Mouse (Mus musculus): ENCODE measurements around the gene Catsperz. TPM values are rescaled to one million over a fixed set of nuclear protein-coding genes. Genes with fewer than 3 reads are reported as not detected.

The Catsperz gene
- polyA plus RNA-seq, 1 experiment from 2014 or later: 1.9 TPM

DNA sequence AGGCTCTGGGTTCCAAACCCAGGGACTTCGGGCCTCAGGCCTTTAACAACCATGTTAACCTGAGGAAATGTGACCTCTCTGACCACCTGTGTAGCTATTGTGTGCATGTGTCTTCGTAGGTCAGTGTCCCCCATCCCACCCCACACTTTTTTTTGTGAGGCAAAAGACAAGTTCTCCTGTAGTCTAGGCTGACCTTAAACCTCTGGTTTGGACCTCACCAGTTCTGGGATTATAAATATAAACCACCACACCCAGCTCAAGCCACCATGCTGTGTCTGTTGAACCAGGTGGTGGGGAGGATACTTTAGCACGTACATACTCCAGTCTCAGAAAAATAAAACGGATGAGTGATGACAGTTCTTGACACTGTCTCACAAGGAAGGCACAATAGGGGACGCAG lies 24.8 kb upstream of the Catsperz start:
- H3K9ac ChIP-seq (ENCODE audit: low read depth, low read length): peak overlapping the region; percentile 70
- peaks cover 17% of the 10 kb centered on the region for H3K4me1 ChIP-seq (ENCODE audit: control insufficient read depth, insufficient read depth, low read length)
- H3K4me2 ChIP-seq (ENCODE audit: low read length): peak overlapping the region; percentile 82
- H3K27ac ChIP-seq (ENCODE audit: low read length): peak overlapping the region; percentile 93
- ATAC-seq: no peak
- no peaks in the 10 kb centered on the region for H3K27me3 ChIP-seq (ENCODE audit: control insufficient read depth, insufficient read depth, low read depth, low read length)
- 41% methylated on average over 5 of the region's 5 CpGs for WGBS
- H3K9me3 ChIP-seq (replicated peaks; ENCODE audit: control insufficient read depth, low read length, poor library complexity, severe bottlenecking): no peaks in the 10 kb centered on the region
- peak overlapping the region; percentile 61 for H3K4me3 ChIP-seq (ENCODE audit: low read depth, low read length)
- H3K36me3 ChIP-seq (ENCODE audit: control insufficient read depth, insufficient read depth, low read length): no peaks in the 10 kb centered on the region

DNA sequence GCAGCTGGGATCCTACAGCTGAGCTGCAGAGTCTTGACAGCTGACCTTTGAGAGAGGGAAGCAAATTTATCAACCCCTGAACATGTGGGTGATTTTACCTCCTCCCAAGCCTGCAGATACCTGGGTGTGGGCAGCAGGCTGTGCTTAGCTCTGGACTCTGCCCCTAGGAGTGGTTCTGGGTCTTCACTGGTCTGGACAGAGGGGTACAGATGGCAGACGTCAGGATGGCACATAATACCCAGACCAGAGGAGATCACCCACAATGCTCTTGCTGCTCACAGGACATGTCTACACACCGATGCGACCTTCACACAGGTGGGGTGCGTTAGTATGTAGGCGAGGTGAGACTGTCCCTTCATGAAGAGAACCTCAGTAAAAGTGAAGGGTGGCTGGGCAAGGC lies 24.4 kb upstream of the Catsperz start:
- H3K27ac ChIP-seq (ENCODE audit: low read length): no peak overlapping the region
- H3K9me3 ChIP-seq (replicated peaks; ENCODE audit: control insufficient read depth, low read length, poor library complexity, severe bottlenecking): no peaks in the 10 kb centered on the region
- H3K4me1 ChIP-seq (ENCODE audit: control insufficient read depth, insufficient read depth, low read length): peaks cover 17% of the 10 kb centered on the region
- no peaks in the 10 kb centered on the region for H3K27me3 ChIP-seq (ENCODE audit: control insufficient read depth, insufficient read depth, low read depth, low read length)
- H3K9ac ChIP-seq (ENCODE audit: low read depth, low read length): no peak overlapping the region; the same call in 1 of the 2 replicates
- no peak overlapping the region for H3K4me3 ChIP-seq (ENCODE audit: low read depth, low read length)
- no peak overlapping the region for H3K4me2 ChIP-seq (ENCODE audit: low read length)
- H3K36me3 ChIP-seq (ENCODE audit: control insufficient read depth, insufficient read depth, low read length): no peaks in the 10 kb centered on the region
- WGBS: 85% methylated on average over 5 of the region's 5 CpGs
- no peak for ATAC-seq

DNA sequence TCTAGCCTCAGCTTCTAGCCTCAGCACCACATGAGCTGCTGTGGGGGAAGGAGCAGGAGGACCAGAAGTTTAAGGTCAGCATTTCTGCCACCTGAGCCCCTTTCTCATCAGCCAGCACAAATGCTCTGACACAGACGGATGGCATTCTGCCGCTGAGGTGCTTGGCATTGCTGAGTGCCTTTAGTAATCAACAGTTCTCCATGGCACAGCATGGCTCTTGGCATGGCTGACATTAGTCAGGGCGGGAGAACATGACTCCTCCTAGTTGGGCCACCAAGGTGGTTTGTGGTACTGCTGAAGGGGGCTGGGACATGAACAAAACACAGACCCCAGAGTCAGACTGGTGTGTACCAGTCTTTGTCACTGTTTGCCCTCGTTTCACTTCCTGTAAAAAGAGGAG lies 23.0 kb upstream of the Catsperz start:
- Histone ChIP-seq H3K9me3 (replicated peaks; ENCODE audit: control insufficient read depth, low read length, poor library complexity, severe bottlenecking) (no peaks in the 10 kb centered on the region), H3K4me3 (ENCODE audit: low read depth, low read length) (no peak overlapping the region), H3K4me1 (ENCODE audit: control insufficient read depth, insufficient read depth, low read length) (peaks cover 17% of the 10 kb centered on the region), H3K27ac (ENCODE audit: low read length) (no peak overlapping the region), H3K4me2 (ENCODE audit: low read length) (no peak overlapping the region), H3K27me3 (ENCODE audit: control insufficient read depth, insufficient read depth, low read depth, low read length) (no peaks in the 10 kb centered on the region), H3K9ac (ENCODE audit: low read depth, low read length) (no peak overlapping the region), H3K36me3 (ENCODE audit: control insufficient read depth, insufficient read depth, low read length) (no peaks in the 10 kb centered on the region)
- 94% methylated on average over 4 of the region's 4 CpGs for WGBS
- no peak for ATAC-seq

DNA sequence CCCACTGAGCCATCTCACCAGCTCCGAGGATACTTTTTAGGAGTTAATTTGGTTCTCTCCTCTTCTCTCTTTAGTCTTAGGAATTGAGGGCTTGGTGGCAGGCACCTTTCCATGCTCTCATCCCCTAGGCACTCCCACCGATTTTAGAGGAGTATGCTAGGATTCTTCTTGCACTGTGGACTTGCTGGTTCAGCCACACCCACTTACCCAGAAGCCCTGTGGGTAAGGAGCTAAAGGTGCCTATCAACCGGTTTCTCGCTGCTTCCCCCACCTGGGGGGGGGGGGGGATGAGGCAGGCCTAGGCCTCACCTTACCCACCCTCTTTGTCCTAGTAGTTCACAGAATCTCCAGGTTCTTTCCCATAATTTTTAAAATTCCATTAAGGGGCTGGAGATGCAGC lies 22.6 kb upstream of the Catsperz start:
- H3K9me3 ChIP-seq (replicated peaks; ENCODE audit: control insufficient read depth, low read length, poor library complexity, severe bottlenecking): no peaks in the 10 kb centered on the region
- H3K4me2 ChIP-seq (ENCODE audit: low read length): no peak overlapping the region
- H3K27me3 ChIP-seq (ENCODE audit: control insufficient read depth, insufficient read depth, low read depth, low read length): no peaks in the 10 kb centered on the region
- 55% methylated on average over 4 of the region's 4 CpGs for WGBS
- no peaks in the 10 kb centered on the region for H3K36me3 ChIP-seq (ENCODE audit: control insufficient read depth, insufficient read depth, low read length)
- no peak for ATAC-seq
- H3K9ac ChIP-seq (ENCODE audit: low read depth, low read length): no peak overlapping the region
- H3K4me1 ChIP-seq (ENCODE audit: control insufficient read depth, insufficient read depth, low read length): peaks cover 18% of the 10 kb centered on the region
- H3K27ac ChIP-seq (ENCODE audit: low read length): no peak overlapping the region
- H3K4me3 ChIP-seq (ENCODE audit: low read depth, low read length): no peak overlapping the region

DNA sequence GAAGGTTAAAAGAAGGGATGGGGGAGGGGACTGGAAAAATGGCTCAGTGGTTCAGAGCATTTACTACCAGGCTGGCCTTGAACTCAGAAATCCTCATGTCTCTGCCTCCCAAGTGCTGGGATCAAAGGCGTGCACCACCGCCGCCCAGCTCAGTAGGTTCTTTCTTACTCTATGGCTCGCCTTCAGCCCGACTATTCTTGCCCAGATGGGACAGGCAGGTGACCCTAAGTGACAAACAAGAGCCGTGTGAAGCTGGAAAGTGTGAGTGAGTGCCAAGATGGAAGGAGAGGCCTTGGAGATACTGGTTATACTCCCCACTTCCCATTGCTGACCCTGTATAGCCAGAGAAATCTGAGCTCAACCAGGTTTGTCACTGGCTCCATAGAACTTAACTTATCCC lies 18.5 kb upstream of the Catsperz start:
- H3K4me2 ChIP-seq (ENCODE audit: low read length): 0 out of 2 replicates have a peak overlapping the region, but pooled peaks have one; percentile 1
- WGBS: 91% methylated on average over 6 of the region's 6 CpGs
- H3K9ac ChIP-seq (ENCODE audit: low read depth, low read length): no peak overlapping the region
- H3K9me3 ChIP-seq (replicated peaks; ENCODE audit: control insufficient read depth, low read length, poor library complexity, severe bottlenecking): no peaks in the 10 kb centered on the region
- ATAC-seq: no peak
- no peak overlapping the region for H3K4me3 ChIP-seq (ENCODE audit: low read depth, low read length)
- no peaks in the 10 kb centered on the region for H3K27me3 ChIP-seq (ENCODE audit: control insufficient read depth, insufficient read depth, low read depth, low read length)
- no peak overlapping the region for H3K27ac ChIP-seq (ENCODE audit: low read length)
- no peaks in the 10 kb centered on the region for H3K36me3 ChIP-seq (ENCODE audit: control insufficient read depth, insufficient read depth, low read length)
- peaks cover 27% of the 10 kb centered on the region for H3K4me1 ChIP-seq (ENCODE audit: control insufficient read depth, insufficient read depth, low read length)

DNA sequence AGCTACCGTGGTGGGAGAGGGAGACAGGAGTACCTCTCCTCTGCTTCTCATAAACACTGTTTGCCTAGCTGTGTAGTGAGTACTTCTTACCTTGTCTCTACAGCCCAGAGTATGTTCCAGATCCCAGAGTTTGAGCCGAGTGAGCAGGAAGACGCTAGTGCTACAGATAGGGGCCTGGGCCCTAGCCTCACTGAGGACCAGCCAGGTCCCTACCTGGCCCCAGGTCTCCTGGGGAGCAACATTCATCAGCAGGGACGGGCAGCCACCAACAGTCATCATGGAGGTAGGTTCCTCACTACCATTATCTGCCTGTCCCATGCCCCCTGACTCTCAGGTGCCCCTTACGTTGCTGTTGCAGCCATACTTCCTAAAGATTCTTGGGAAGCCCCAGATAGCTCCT lies 17.6 kb upstream of the Catsperz start:
- Histone ChIP-seq H3K4me3 (ENCODE audit: low read depth, low read length) (peak overlapping the region; percentile 89), H3K4me2 (ENCODE audit: low read length) (peak overlapping the region; percentile 99), H3K9me3 (replicated peaks; ENCODE audit: control insufficient read depth, low read length, poor library complexity, severe bottlenecking) (no peaks in the 10 kb centered on the region), H3K36me3 (ENCODE audit: control insufficient read depth, insufficient read depth, low read length) (no peaks in the 10 kb centered on the region), H3K9ac (ENCODE audit: low read depth, low read length) (peak overlapping the region; percentile 99), H3K27ac (ENCODE audit: low read length) (peak overlapping the region; percentile 98), H3K4me1 (ENCODE audit: control insufficient read depth, insufficient read depth, low read length) (peaks cover 30% of the 10 kb centered on the region), H3K27me3 (ENCODE audit: control insufficient read depth, insufficient read depth, low read depth, low read length) (no peaks in the 10 kb centered on the region)
- 31% methylated on average over 5 of the region's 5 CpGs for WGBS
- peak; percentile 9; the same call in 1 of the 2 replicates for ATAC-seq

DNA sequence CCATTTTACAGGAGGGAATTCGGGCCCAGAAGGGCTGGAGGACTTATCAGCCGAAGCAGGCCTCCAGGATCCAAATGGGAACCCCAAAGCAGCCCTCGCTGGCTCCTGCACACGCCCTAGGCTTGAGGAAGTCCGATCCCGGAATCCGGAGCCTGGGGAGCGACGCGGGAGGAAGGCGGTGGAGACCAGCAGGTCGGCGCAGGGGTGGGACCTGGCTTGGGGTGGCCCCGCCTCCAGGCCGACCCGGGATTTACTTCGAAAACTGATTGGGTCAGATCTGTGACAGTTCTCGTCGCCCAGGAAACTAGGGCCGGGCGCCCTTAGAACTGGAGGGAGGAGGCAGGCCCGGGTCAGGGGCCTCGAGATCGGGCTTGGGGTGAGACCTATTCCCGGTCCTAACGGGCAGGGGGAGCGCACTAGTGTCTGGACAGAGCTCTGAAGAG lies 17.1 kb upstream of the Catsperz start, which contains the start of gene Gpr137:
TSS of gene Gpr137 (minus strand) at position 232 of the 443 bp plus-strand sequence.
- peak within 1 kb of the TSS; percentile 99 for H3K4me2 ChIP-seq (ENCODE audit: low read length)
- H3K9me3 ChIP-seq (replicated peaks; ENCODE audit: control insufficient read depth, low read length, poor library complexity, severe bottlenecking): no peaks in the 10 kb centered on the region
- under 1% methylated on average over 27 of the region's 27 CpGs for WGBS
- no peaks in the 10 kb centered on the region for H3K36me3 ChIP-seq (ENCODE audit: control insufficient read depth, insufficient read depth, low read length)
- H3K27ac ChIP-seq (ENCODE audit: low read length): peak within 1 kb of the TSS; percentile 98
- H3K4me3 ChIP-seq (ENCODE audit: low read depth, low read length): peak within 1 kb of the TSS; percentile 89
- no peaks in the 10 kb centered on the region for H3K27me3 ChIP-seq (ENCODE audit: control insufficient read depth, insufficient read depth, low read depth, low read length)
- peaks cover 30% of the 10 kb centered on the region for H3K4me1 ChIP-seq (ENCODE audit: control insufficient read depth, insufficient read depth, low read length)
- peak within 1 kb of the TSS; percentile 99 for H3K9ac ChIP-seq (ENCODE audit: low read depth, low read length)
- ATAC-seq: peak; percentile 88

DNA sequence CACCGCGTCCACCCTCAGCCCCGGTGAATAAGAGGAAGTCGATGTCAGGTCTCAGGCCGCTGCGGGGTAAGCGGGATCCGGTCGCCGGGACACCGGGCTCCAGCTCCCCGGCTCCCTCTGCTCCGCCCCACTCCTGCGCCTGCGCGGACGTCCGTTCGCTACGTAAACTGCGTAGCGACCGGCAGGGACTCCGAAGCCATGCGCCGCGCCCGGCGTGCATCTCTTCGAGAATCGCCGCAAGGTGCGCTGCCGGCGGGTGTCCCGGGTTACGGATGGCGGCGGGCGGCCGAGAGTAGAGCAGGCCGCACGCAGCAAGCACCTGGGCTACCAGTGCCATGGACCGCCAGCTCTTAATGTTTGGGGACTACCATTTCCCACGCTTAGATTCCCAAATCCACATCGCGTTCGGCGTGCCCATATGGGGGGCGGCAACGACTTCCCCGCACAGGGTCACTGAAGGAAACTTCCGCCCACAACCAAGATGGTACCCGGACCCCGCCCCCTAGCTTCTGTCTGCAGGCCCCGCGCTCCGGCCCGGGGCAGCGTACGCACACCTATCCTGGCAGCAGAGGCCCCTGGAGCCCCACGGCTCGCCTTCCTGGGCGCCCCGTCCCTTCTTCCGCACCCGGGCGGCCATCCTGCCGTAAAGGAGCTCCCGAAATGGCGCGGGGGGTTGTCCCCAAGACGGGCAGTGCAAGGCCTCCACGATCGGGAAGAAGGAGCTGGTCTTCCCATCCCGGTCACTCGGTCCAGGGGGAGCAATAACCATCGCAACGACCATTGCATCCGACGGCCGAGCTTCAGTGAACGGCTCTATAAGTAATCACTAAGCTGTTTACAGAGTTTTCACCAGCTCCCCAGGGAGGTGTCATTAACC lies 16.4 kb upstream of the Catsperz start, which contains the start of gene Bad:
TSS of gene Bad (plus strand) at position 490 of the 877 bp plus-strand sequence.
- Histone ChIP-seq H3K27me3 (ENCODE audit: control insufficient read depth, insufficient read depth, low read depth, low read length) (no peaks in the 10 kb centered on the region), H3K36me3 (ENCODE audit: control insufficient read depth, insufficient read depth, low read length) (no peaks in the 10 kb centered on the region), H3K4me3 (ENCODE audit: low read depth, low read length) (peak within 1 kb of the TSS; percentile 89), H3K4me1 (ENCODE audit: control insufficient read depth, insufficient read depth, low read length) (peaks cover 30% of the 10 kb centered on the region), H3K9me3 (replicated peaks; ENCODE audit: control insufficient read depth, low read length, poor library complexity, severe bottlenecking) (no peaks in the 10 kb centered on the region), H3K27ac (ENCODE audit: low read length) (peak within 1 kb of the TSS; percentile 98), H3K9ac (ENCODE audit: low read depth, low read length) (peak within 1 kb of the TSS; percentile 99), H3K4me2 (ENCODE audit: low read length) (peak within 1 kb of the TSS; percentile 99)
- WGBS: under 1% methylated on average over 77 of the region's 83 CpGs
- peak; percentile 89 for ATAC-seq
